Mouse (Mus musculus) hindbrain, embryonic 15.5 days (tissue): ENCODE data around the gene AC124108.1. TPM values are rescaled to one million over a fixed set of nuclear protein-coding genes. Genes with fewer than 3 reads are reported as not detected.

ENCODE experiments used
- ATAC-seq: fragments of 200-750 bp; cut with Nextera tagmentation; 2 replicates; pipeline ENCODE4 v1.8.0; 2017; ENCODE audit warnings: low read depth, moderate number of reproducible peaks, moderate TSS enrichment; ENCODE audit not compliant: low FRiP score
- H3K27ac ChIP-seq: fragments of 300-500 bp; sonication (generic); replicated peaks from 2 replicates; pipeline ENCODE4 v1.5.1; 2015; ENCODE audit warnings: mild to moderate bottlenecking, inconsistent platforms
- H3K27me3 ChIP-seq: fragments of 300-500 bp; sonication (generic); 2 replicates; pipeline ENCODE4 v1.6.1; 2015; ENCODE audit warnings: control low read depth, inconsistent platforms
- H3K36me3 ChIP-seq: fragments of 300-500 bp; sonication (generic); 2 replicates; pipeline ENCODE4 v1.6.1; 2015; ENCODE audit warnings: control low read depth, inconsistent platforms
- H3K4me1 ChIP-seq: fragments of 300-500 bp; sonication (generic); replicated peaks from 2 replicates; pipeline ENCODE4 v1.6.1; 2015; ENCODE audit warnings: control low read depth, inconsistent platforms
- H3K4me2 ChIP-seq: fragments of 300-500 bp; sonication (generic); 2 replicates; pipeline ENCODE4 v1.6.1; 2015; ENCODE audit warnings: moderate library complexity, mild to moderate bottlenecking, inconsistent platforms
- H3K4me3 ChIP-seq: fragments of 300-500 bp; sonication (generic); 2 replicates; pipeline ENCODE4 v1.5.1; 2015; ENCODE audit warnings: mild to moderate bottlenecking, inconsistent platforms
- H3K9ac ChIP-seq: fragments of 300-500 bp; sonication (generic); 2 replicates; pipeline ENCODE4 v1.6.1; 2015; ENCODE audit warnings: inconsistent platforms
- H3K9me3 ChIP-seq: fragments of 300-500 bp; sonication (generic); 2 replicates; pipeline ENCODE4 v1.6.1; 2016; ENCODE audit warnings: control low read depth, inconsistent platforms
- WGBS: fragments of 180-500 bp; shearing (Covaris S2); methylation state at CpG from one replicate; pipeline ENCODE4 v1.1.7; 2015; 5-methylcytosine and 5-hydroxymethylcytosine counted together
- polyA plus RNA-seq: library from polyadenylated mRNA; unstranded; fragments of >200 nt; fragmentation: Nextera tagmentation; extraction: Ambion mirVana; gene quantifications from 2 replicates; pipeline ENCODE4 v1.2.1, GENCODE M21; 2015

The AC124108.1 gene
- polyA plus RNA-seq, 1 experiment from 2014 or later = 2.7 TPM

- 80% methylated on average over 3 of the region's 3 CpGs for WGBS
- Histone ChIP-seq H3K36me3 (no peaks in the 10 kb centered on the region), H3K27me3 (no peaks in the 10 kb centered on the region), H3K4me1 (peaks cover 75% of the 10 kb centered on the region), H3K4me2 (no peak overlapping the region), H3K9ac (no peak overlapping the region), H3K27ac (0 out of 2 replicates have a peak overlapping the region, but pooled peaks have one; percentile 73), H3K4me3 (no peak overlapping the region), H3K9me3 (no peaks in the 10 kb centered on the region)
- no peak for ATAC-seq
Observed at GRCm38 (mm10) chr1:132206828-132207227, 15.6 kb downstream of the AC124108.1 start.

- no peak for ATAC-seq
- Histone ChIP-seq H3K4me2 (no peak overlapping the region), H3K4me1 (peaks cover 74% of the 10 kb centered on the region)
Observed at GRCm38 (mm10) chr1:132208154-132208553, 16.9 kb downstream of the AC124108.1 start.

DNA sequence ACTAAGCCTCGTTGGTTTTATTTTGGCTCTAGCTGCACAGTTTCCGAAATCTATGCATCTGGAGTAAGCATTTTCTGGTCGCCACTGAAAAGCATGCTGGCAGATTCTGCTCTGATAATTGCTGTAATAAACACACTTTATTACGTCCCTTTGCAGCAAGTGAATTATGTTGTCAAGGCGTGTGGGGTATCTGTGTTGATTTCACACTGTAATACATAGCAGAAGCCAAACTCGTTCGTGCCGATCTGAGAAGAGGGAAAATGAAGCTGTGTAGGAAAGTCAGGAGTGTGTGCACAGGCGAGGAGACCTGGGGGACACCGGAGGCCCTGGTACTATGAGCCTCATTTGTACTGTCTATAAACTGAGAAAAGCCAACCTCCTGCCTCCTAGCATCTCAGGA is 18.1 kb downstream of the AC124108.1 start:
- 53% methylated on average over 10 of the region's 10 CpGs for WGBS
- H3K4me1 ChIP-seq = peaks cover 78% of the 10 kb centered on the region
- ATAC-seq = no peak

More at GRCm38 (mm10) chr1:132208154-132208553, 16.9 kb downstream of the AC124108.1 start:
- Histone ChIP-seq H3K27ac (peak overlapping the region; percentile 73), H3K9ac (no peak overlapping the region), H3K36me3 (no peaks in the 10 kb centered on the region), H3K9me3 (no peaks in the 10 kb centered on the region), H3K4me3 (no peak overlapping the region), H3K27me3 (no peaks in the 10 kb centered on the region)
- WGBS = 9% methylated on average over 4 of the region's 4 CpGs

GRCm38 (mm10) chr1:132210922-132211321 is 19.7 kb downstream of the AC124108.1 start:
- H3K36me3 ChIP-seq = no peaks in the 10 kb centered on the region
- no peak overlapping the region for H3K4me3 ChIP-seq
- H3K4me1 ChIP-seq = peaks cover 70% of the 10 kb centered on the region
- WGBS = 17% methylated on average over 7 of the region's 7 CpGs
- no peak overlapping the region for H3K9ac ChIP-seq
- no peaks in the 10 kb centered on the region for H3K27me3 ChIP-seq
- ATAC-seq = no peak
- no peak overlapping the region for H3K27ac ChIP-seq
- H3K9me3 ChIP-seq = no peaks in the 10 kb centered on the region
- H3K4me2 ChIP-seq = no peak overlapping the region

More for the DNA sequence above, 18.1 kb downstream of the AC124108.1 start:
- Histone ChIP-seq H3K4me2 (no peak overlapping the region), H3K36me3 (no peaks in the 10 kb centered on the region), H3K4me3 (no peak overlapping the region), H3K9ac (no peak overlapping the region), H3K27me3 (no peaks in the 10 kb centered on the region), H3K9me3 (no peaks in the 10 kb centered on the region), H3K27ac (peak overlapping the region; percentile 73)

DNA sequence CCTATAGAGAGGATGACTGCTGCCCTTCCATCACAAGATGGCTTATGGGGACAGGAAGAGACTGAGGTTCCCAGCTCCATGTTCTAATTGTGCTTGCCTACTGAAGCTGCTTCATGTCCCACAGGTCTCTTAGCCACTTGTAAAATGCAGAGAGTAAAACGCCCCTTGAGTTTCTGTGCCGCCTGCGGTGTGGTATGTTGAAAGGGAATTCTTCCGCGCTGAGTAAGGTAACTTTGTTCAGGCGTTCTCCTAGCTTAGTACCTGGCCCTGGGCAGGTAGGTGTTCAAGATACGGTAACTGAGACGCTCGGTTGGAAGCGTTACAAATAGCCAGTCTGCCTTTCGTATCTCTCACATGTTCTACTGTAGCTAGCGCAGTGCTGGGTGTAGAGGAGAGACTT is 20.4 kb downstream of the AC124108.1 start:
- no peaks in the 10 kb centered on the region for H3K36me3 ChIP-seq
- H3K27ac ChIP-seq = no peak overlapping the region
- no peaks in the 10 kb centered on the region for H3K9me3 ChIP-seq
- H3K4me3 ChIP-seq = no peak overlapping the region
- ATAC-seq = no peak
- no peak overlapping the region for H3K9ac ChIP-seq
- H3K4me1 ChIP-seq = peaks cover 68% of the 10 kb centered on the region
- peak overlapping the region; percentile 39 for H3K4me2 ChIP-seq
- H3K27me3 ChIP-seq = no peaks in the 10 kb centered on the region
- 42% methylated on average over 12 of the region's 12 CpGs for WGBS

DNA sequence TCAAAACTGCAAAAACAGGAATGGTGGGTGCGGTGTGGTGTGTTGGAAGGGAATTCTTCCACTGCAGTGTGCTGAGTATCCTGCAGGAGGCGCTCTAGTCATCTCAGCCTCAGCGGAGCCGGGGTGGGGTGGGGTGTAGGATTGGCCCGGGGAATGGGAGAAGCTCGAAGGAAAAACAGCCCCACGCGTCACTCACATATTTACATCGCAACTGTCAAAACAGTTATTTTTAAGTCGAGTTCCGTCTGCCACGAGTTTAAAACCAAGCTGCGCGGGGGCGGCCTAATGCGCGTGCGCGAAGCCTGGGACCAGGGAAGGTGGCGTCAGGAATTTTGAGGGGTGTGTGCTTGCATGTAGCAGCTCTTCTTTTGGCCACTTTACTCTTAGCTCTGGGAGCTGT is 21.0 kb downstream of the AC124108.1 start:
- Histone ChIP-seq H3K4me3 (peak overlapping the region; percentile 19), H3K27me3 (no peaks in the 10 kb centered on the region), H3K9me3 (no peaks in the 10 kb centered on the region), H3K9ac (peak overlapping the region; percentile 7; the same call in 1 of the 2 replicates), H3K36me3 (no peaks in the 10 kb centered on the region), H3K27ac (0 out of 2 replicates have a peak overlapping the region, but pooled peaks have one; percentile 55), H3K4me1 (peaks cover 62% of the 10 kb centered on the region), H3K4me2 (peak overlapping the region; percentile 39)
- WGBS = 7% methylated on average over 20 of the region's 20 CpGs
- ATAC-seq = no peak

GRCm38 (mm10) chr1:132213076-132213475 is 21.8 kb downstream of the AC124108.1 start:
- Histone ChIP-seq H3K4me3 (no peak overlapping the region), H3K4me2 (no peak overlapping the region), H3K27ac (peak overlapping the region; percentile 55; the same call in 1 of the 2 replicates), H3K9me3 (no peaks in the 10 kb centered on the region), H3K36me3 (no peaks in the 10 kb centered on the region), H3K27me3 (no peaks in the 10 kb centered on the region), H3K4me1 (peaks cover 54% of the 10 kb centered on the region), H3K9ac (no peak overlapping the region)
- WGBS = 14% methylated on average over 6 of the region's 6 CpGs
- peak; percentile 84 for ATAC-seq

GRCm38 (mm10) chr1:132216276-132216675 is 25.0 kb downstream of the AC124108.1 start:
- Histone ChIP-seq H3K36me3 (no peaks in the 10 kb centered on the region), H3K4me1 (peaks cover 28% of the 10 kb centered on the region), H3K27ac (no peak overlapping the region), H3K9ac (no peak overlapping the region), H3K9me3 (no peaks in the 10 kb centered on the region), H3K4me3 (no peak overlapping the region), H3K27me3 (no peaks in the 10 kb centered on the region), H3K4me2 (no peak overlapping the region)
- 59% methylated on average over 3 of the region's 3 CpGs for WGBS
- ATAC-seq = no peak

DNA sequence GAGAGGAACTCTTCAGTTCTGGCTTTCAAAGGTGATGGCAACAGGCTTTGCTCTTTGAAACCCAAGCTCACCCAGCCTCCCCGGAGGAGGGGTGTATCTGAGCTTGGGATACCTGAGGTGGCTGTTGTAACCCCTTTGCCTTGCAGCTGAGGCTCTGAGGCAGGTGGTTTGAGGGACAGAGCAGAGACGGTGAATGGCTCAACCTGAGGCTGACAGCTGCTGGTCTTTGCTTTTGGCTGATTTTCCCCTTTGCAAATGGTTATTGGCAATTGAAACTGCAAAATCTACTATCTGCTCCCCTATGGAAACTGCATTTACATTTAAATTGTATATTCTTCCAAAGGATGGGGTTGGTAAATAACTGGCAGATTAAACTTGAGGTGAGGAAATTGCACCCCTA is 30.4 kb downstream of the AC124108.1 start:
- no peak for ATAC-seq
- Histone ChIP-seq H3K9ac (no peak overlapping the region), H3K9me3 (no peaks in the 10 kb centered on the region), H3K27ac (peak overlapping the region; percentile 64), H3K36me3 (no peaks in the 10 kb centered on the region), H3K4me2 (no peak overlapping the region), H3K4me3 (no peak overlapping the region), H3K27me3 (no peaks in the 10 kb centered on the region), H3K4me1 (peaks cover 22% of the 10 kb centered on the region)
- 17% methylated on average over 2 of the region's 2 CpGs for WGBS

DNA sequence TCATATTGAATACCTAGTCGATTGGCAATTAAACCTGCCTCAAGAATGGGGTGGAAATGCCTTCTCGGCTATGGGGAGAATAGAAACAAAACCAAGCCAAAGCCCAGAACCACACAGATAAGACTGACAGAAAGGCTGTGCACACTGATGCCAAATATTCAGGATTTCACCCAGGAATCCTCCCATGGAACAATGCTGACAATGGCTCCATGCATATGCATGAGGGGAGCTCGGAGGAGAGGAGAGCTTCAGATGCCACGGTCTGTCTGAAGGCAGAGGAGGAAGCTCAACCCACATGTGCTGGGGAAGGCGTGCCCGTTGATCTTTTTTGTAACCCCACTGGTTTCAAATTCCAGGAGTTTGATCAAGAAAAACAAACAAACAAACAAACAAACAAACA is 30.9 kb downstream of the AC124108.1 start:
- peak; percentile 58; the same call in 1 of the 2 replicates for ATAC-seq
- Histone ChIP-seq H3K4me1 (peaks cover 22% of the 10 kb centered on the region), H3K9me3 (no peaks in the 10 kb centered on the region), H3K27ac (peak overlapping the region; percentile 64), H3K4me2 (peak overlapping the region; percentile 7; the same call in 1 of the 2 replicates), H3K36me3 (no peaks in the 10 kb centered on the region), H3K27me3 (no peaks in the 10 kb centered on the region), H3K9ac (no peak overlapping the region), H3K4me3 (no peak overlapping the region)
- WGBS = 11% methylated on average over 6 of the region's 6 CpGs

- Histone ChIP-seq H3K36me3 (no peaks in the 10 kb centered on the region), H3K9me3 (no peaks in the 10 kb centered on the region), H3K27ac (no peak overlapping the region), H3K4me3 (no peak overlapping the region), H3K27me3 (no peaks in the 10 kb centered on the region), H3K9ac (no peak overlapping the region), H3K4me1 (peaks cover 15% of the 10 kb centered on the region), H3K4me2 (no peak overlapping the region)
- ATAC-seq = no peak
- 77% methylated on average over 11 of the region's 13 CpGs for WGBS
Observed at GRCm38 (mm10) chr1:132226297-132227080, 35.2 kb downstream of the AC124108.1 start.

GRCm38 (mm10) chr1:132229667-132230066 is 38.4 kb downstream of the AC124108.1 start, which contains the start of gene Gm10188:
Gm10188 (minus strand) TSS chr1:132229767.
- Histone ChIP-seq H3K9me3 (no peaks in the 10 kb centered on the region), H3K4me2 (no peak within 1 kb of the TSS), H3K4me3 (no peak within 1 kb of the TSS), H3K4me1 (peaks cover 5% of the 10 kb centered on the region; the same call in 1 of the 2 replicates), H3K27ac (no peak within 1 kb of the TSS), H3K36me3 (no peaks in the 10 kb centered on the region), H3K27me3 (no peaks in the 10 kb centered on the region), H3K9ac (no peak within 1 kb of the TSS)
- no peak for ATAC-seq
- 89% methylated on average over 3 of the region's 3 CpGs for WGBS
